Mouse (Mus musculus): ENCODE results near the gene Thegl. TPM values are rescaled to one million over a fixed set of nuclear protein-coding genes. Genes with fewer than 3 reads are reported as not detected.
A peak's percentile ranks its signal among the peaks of the same experiment; 100 is the strongest.
"Not testable (repeated sequence)": the region's sequence is repeated elsewhere in the genome, so short reads cannot be mapped to it uniquely, and the experiment has no call there.

The Thegl gene
- polyA plus RNA-seq (2015; fragmentation: Nextera tagmentation; extraction: Ambion mirVana): 0.38 and 0.40 TPM in 2 replicates

- Histone ChIP-seq H3K4me1 (replicated peaks) (peaks cover 36% of the 10 kb centered on the region), H3K9me3 (replicated peaks) (no peaks in the 10 kb centered on the region), H3K27ac (no peak within 1 kb of the TSS), H3K4me2 (peak within 1 kb of the TSS; percentile 69), H3K27me3 (0 out of 2 replicates have a peak, but pooled peaks cover 6% of the 10 kb centered on the region), H3K4me3 (replicated peaks) (peak within 1 kb of the TSS; percentile 53), H3K9ac (peak within 1 kb of the TSS; percentile 26), H3K36me3 (no peaks in the 10 kb centered on the region)
- 14% methylated on average over 57 of the region's 57 CpGs for WGBS (ENCODE audit: insufficient replicate concordance)
- peak; percentile 97 for ATAC-seq (ENCODE audit: low read depth)
- DNase-seq: peak; percentile 89
These were observed at the start of gene Thegl for GRCm38 (mm10) chr5:77015544-77016482. Gene Thegl, plus strand, starts transcription at chr5:77016023.

- DNase-seq: no peak
- Histone ChIP-seq H3K4me2 (no peak overlapping the region), H3K27me3 (no peaks in the 10 kb centered on the region), H3K4me1 (replicated peaks) (peaks cover 11% of the 10 kb centered on the region), H3K9ac (no peak overlapping the region), H3K36me3 (peaks cover 58% of the 10 kb centered on the region), H3K9me3 (replicated peaks) (no peaks in the 10 kb centered on the region), H3K4me3 (replicated peaks) (no peak overlapping the region), H3K27ac (no peak overlapping the region)
- 75% methylated on average over 5 of the region's 5 CpGs for WGBS (ENCODE audit: insufficient replicate concordance)
- no peak for ATAC-seq (ENCODE audit: low read depth)
These were observed 46.6 kb upstream of the Thegl start for GRCm38 (mm10) chr5:76969250-76969649.

- ATAC-seq (ENCODE audit: low read depth); H3K9me3 ChIP-seq (replicated peaks); DNase-seq; H3K9ac ChIP-seq; H3K4me2 ChIP-seq; H3K4me3 ChIP-seq (replicated peaks); H3K27ac ChIP-seq; H3K27me3 ChIP-seq: not testable (repeated sequence)
- H3K4me1 ChIP-seq (replicated peaks): peaks cover 20% of the 10 kb centered on the region
- peaks cover 43% of the 10 kb centered on the region for H3K36me3 ChIP-seq
- WGBS (ENCODE audit: insufficient replicate concordance): 67% methylated on average over 1 of the region's 1 CpGs
These were observed 44.7 kb upstream of the Thegl start for GRCm38 (mm10) chr5:76971115-76971514.

GRCm38 (mm10) chr5:76973488-76973887, 42.3 kb upstream of the Thegl start:
- peaks cover 29% of the 10 kb centered on the region for H3K4me1 ChIP-seq (replicated peaks)
- H3K27me3 ChIP-seq: no peaks in the 10 kb centered on the region
- WGBS (ENCODE audit: insufficient replicate concordance): 38% methylated on average over 3 of the region's 3 CpGs
- H3K9ac ChIP-seq: peak overlapping the region; percentile 95
- H3K27ac ChIP-seq: no peak overlapping the region
- peak overlapping the region; percentile 82 for H3K4me2 ChIP-seq
- peaks cover 40% of the 10 kb centered on the region for H3K36me3 ChIP-seq
- peak overlapping the region; percentile 98 for H3K4me3 ChIP-seq (replicated peaks)
- ATAC-seq (ENCODE audit: low read depth): no peak
- no peaks in the 10 kb centered on the region for H3K9me3 ChIP-seq (replicated peaks)
- no peak for DNase-seq

- peaks cover 29% of the 10 kb centered on the region for H3K4me1 ChIP-seq (replicated peaks)
- 0 out of 2 replicates have a peak overlapping the region, but pooled peaks have one; percentile 47 for H3K27ac ChIP-seq
- peak overlapping the region; percentile 98 for H3K4me3 ChIP-seq (replicated peaks)
- peak overlapping the region; percentile 82 for H3K4me2 ChIP-seq
- H3K9me3 ChIP-seq (replicated peaks): no peaks in the 10 kb centered on the region
- H3K36me3 ChIP-seq: peaks cover 40% of the 10 kb centered on the region
- no peak for DNase-seq
- ATAC-seq (ENCODE audit: low read depth): peak; percentile 31
- peak overlapping the region; percentile 95 for H3K9ac ChIP-seq
- WGBS (ENCODE audit: insufficient replicate concordance): 2% methylated on average over 17 of the region's 17 CpGs
- H3K27me3 ChIP-seq: no peaks in the 10 kb centered on the region
These were observed 41.6 kb upstream of the Thegl start for GRCm38 (mm10) chr5:76974207-76974553.

GRCm38 (mm10) chr5:76974554-76975285, 41.1 kb upstream of the Thegl start, which contains the start of gene Srp72:
Gene Srp72, plus strand, starts transcription at chr5:76974683.
- Histone ChIP-seq H3K4me1 (replicated peaks) (peaks cover 29% of the 10 kb centered on the region), H3K9ac (peak within 1 kb of the TSS; percentile 95), H3K4me3 (replicated peaks) (peak within 1 kb of the TSS; percentile 98), H3K36me3 (peaks cover 39% of the 10 kb centered on the region), H3K4me2 (peak within 1 kb of the TSS; percentile 82), H3K27ac (peak within 1 kb of the TSS; percentile 87), H3K9me3 (replicated peaks) (no peaks in the 10 kb centered on the region), H3K27me3 (no peaks in the 10 kb centered on the region)
- peak; percentile 64 for DNase-seq
- WGBS (ENCODE audit: insufficient replicate concordance): under 1% methylated on average over 60 of the region's 60 CpGs
- peak; percentile 88 for ATAC-seq (ENCODE audit: low read depth)

- H3K4me3 ChIP-seq (replicated peaks): peak overlapping the region; percentile 98
- no peaks in the 10 kb centered on the region for H3K9me3 ChIP-seq (replicated peaks)
- peak overlapping the region; percentile 95 for H3K9ac ChIP-seq
- WGBS (ENCODE audit: insufficient replicate concordance): 73% methylated on average over 8 of the region's 8 CpGs
- H3K27me3 ChIP-seq: no peaks in the 10 kb centered on the region
- peak overlapping the region; percentile 87; the same call in 1 of the 2 replicates for H3K27ac ChIP-seq
- DNase-seq: no peak
- H3K4me1 ChIP-seq (replicated peaks): peaks cover 29% of the 10 kb centered on the region
- peak overlapping the region; percentile 82 for H3K4me2 ChIP-seq
- no peak for ATAC-seq (ENCODE audit: low read depth)
- peaks cover 42% of the 10 kb centered on the region for H3K36me3 ChIP-seq
These were observed 40.1 kb upstream of the Thegl start for GRCm38 (mm10) chr5:76975736-76976135.

GRCm38 (mm10) chr5:76984015-76984414, 31.8 kb upstream of the Thegl start:
- H3K9me3 ChIP-seq (replicated peaks): no peaks in the 10 kb centered on the region
- WGBS (ENCODE audit: insufficient replicate concordance): 82% methylated on average over 11 of the region's 11 CpGs
- no peak overlapping the region for H3K9ac ChIP-seq
- H3K4me2 ChIP-seq: no peak overlapping the region
- no peak overlapping the region for H3K4me3 ChIP-seq (replicated peaks)
- no peak for DNase-seq
- no peaks in the 10 kb centered on the region for H3K27me3 ChIP-seq
- no peak for ATAC-seq (ENCODE audit: low read depth)
- H3K4me1 ChIP-seq (replicated peaks): no peaks in the 10 kb centered on the region
- H3K36me3 ChIP-seq: peaks cover 79% of the 10 kb centered on the region
- H3K27ac ChIP-seq: no peak overlapping the region

GRCm38 (mm10) chr5:76990789-76991188, 25.0 kb upstream of the Thegl start:
- peaks cover 46% of the 10 kb centered on the region for H3K4me1 ChIP-seq (replicated peaks)
- H3K27me3 ChIP-seq: no peaks in the 10 kb centered on the region
- H3K4me3 ChIP-seq (replicated peaks): no peak overlapping the region
- H3K36me3 ChIP-seq: peaks cover 83% of the 10 kb centered on the region
- H3K9ac ChIP-seq: peak overlapping the region; percentile 45; the same call in 1 of the 2 replicates
- peak overlapping the region; percentile 23; the same call in 1 of the 2 replicates for H3K4me2 ChIP-seq
- DNase-seq (peak; percentile 40), ATAC-seq (ENCODE audit: low read depth) (peak; percentile 63)
- H3K9me3 ChIP-seq (replicated peaks): no peaks in the 10 kb centered on the region
- peak overlapping the region; percentile 80 for H3K27ac ChIP-seq
- 27% methylated on average over 3 of the region's 3 CpGs for WGBS (ENCODE audit: insufficient replicate concordance)

GRCm38 (mm10) chr5:76993174-76993814, 22.5 kb upstream of the Thegl start:
- DNase-seq (peak; percentile 71), ATAC-seq (ENCODE audit: low read depth) (peak; percentile 96)
- Histone ChIP-seq H3K27ac (peak overlapping the region; percentile 89), H3K36me3 (peaks cover 84% of the 10 kb centered on the region), H3K9me3 (replicated peaks) (no peaks in the 10 kb centered on the region), H3K27me3 (no peaks in the 10 kb centered on the region), H3K4me1 (replicated peaks) (peaks cover 46% of the 10 kb centered on the region), H3K4me3 (replicated peaks) (no peak overlapping the region), H3K4me2 (peak overlapping the region; percentile 26; the same call in 1 of the 2 replicates), H3K9ac (peak overlapping the region; percentile 43)
- 51% methylated on average over 5 of the region's 5 CpGs for WGBS (ENCODE audit: insufficient replicate concordance)

GRCm38 (mm10) chr5:76998416-76998815, 17.4 kb upstream of the Thegl start:
- WGBS (ENCODE audit: insufficient replicate concordance): 66% methylated on average over 5 of the region's 5 CpGs
- peaks cover 71% of the 10 kb centered on the region for H3K36me3 ChIP-seq
- H3K4me3 ChIP-seq (replicated peaks): no peak overlapping the region
- no peak for DNase-seq
- H3K4me1 ChIP-seq (replicated peaks): peaks cover 12% of the 10 kb centered on the region
- no peak overlapping the region for H3K27ac ChIP-seq
- no peak overlapping the region for H3K9ac ChIP-seq
- H3K4me2 ChIP-seq: no peak overlapping the region
- H3K27me3 ChIP-seq: no peaks in the 10 kb centered on the region
- H3K9me3 ChIP-seq (replicated peaks): no peaks in the 10 kb centered on the region
- ATAC-seq (ENCODE audit: low read depth): no peak

Measured in liver, embryonic 13.5 days (tissue).